Mouse (Mus musculus): ENCODE results near the gene Rpf2. TPM values are rescaled to one million over a fixed set of nuclear protein-coding genes. Genes with fewer than 3 reads are reported as not detected.

The Rpf2 gene
- total RNA-seq, 2 experiments from 2014 or later: 22.2 TPM

DNA sequence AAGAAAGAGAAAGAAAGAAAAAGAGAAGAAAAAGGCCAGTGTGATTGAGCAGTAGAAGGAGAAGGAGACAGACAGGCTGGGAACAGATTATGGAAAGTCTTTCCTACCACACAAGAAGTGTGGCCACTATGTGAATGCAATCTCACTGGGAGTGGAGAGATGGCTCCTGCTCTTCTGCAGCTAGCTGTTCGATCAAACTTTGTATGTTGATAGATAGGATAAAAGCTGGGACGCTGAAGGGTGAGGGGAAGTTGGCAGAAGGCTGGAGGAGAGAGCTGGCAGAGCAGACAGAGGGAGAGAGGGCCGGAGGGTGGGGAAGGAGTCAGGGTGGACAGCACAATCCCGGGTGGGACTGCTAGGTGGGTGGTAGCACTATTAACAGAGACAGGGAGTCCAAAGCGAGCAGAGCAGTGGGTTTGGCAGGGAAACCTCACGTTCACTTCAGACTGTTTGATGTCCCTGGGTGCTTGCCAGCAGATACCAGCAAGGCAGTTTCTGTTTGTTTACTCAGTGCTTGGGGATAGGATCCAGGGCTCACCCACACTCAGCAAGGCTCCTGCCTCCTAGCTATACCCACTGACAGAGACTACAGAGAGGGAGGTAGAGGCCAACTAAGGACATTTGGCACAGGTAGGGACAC, 69.4 kb downstream of the Rpf2 start:
- DNase-seq (ENCODE audit: extremely low spot score in 1 of 2, low spot score in 1 of 2): peak; percentile 19 to 44

Other genes starting within 250 kb of the Rpf2 start
- 1 to 10 TPM in 1 of 2 experiments, under 1 TPM in 1; 0.87 to 2.3 TPM for gene Mfsd4b1, start 221.8 kb downstream of the Rpf2 start, total RNA-seq (2021)
- gene Slc16a10, start 104.8 kb downstream of the Rpf2 start, total RNA-seq (2021): 1 to 10 TPM; 2.9 to 3.1 TPM
- gene Gtf3c6, start 11.1 kb upstream of the Rpf2 start, total RNA-seq (2021): 10 to 100 TPM; 25.1 to 25.5 TPM
- gene Amd1, start 55.1 kb upstream of the Rpf2 start, total RNA-seq (2021): 10 to 100 TPM; 67.2 to 80.9 TPM
- gene Cdk19, start 92.5 kb upstream of the Rpf2 start, total RNA-seq (2021): 10 to 100 TPM; 30.3 to 31.5 TPM